13 mouse cellular contexts compared by ENCODE assay signal in the genomic region with DNA sequence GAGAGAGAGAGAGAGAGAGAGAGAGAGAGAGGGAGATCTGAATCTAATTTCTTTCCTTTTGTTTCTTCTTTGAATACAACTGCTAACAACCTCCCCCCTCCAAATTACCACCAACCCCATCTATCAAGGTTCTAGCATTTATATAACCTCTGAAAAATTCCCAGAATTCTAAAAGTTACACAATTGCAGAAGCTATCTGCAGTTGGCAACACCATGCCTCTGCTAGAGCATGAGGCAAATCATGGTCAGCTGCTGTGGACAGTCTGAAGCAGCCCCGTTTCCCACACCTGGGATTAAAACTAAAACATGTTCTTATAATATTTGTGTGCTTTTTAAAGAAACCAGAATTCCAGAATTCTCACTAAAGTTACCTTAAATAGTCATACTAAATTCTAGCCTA. TPM values are rescaled to one million over a fixed set of nuclear protein-coding genes. Genes with fewer than 3 reads are reported as not detected.
A peak's percentile ranks its signal among the peaks of the same experiment; 100 is the strongest.
DNase-seq lines count a peak whose midpoint lies in the region; TF ChIP-seq lines count a peak whose summit lies in the region.
"Had no signal": no experiment of that assay in that cellular context is flagged by ENCODE, and none has a peak within 500 bp of the region (broad histone marks: within the 10 kb centered on the region; RNA-seq: fewer than 3 reads in every experiment).

No protein-coding gene starts in this region.

- DNase-seq in heart, embryonic 10.5 days (ENCODE audit: low spot score): no peak
- no peak for DNase-seq in heart, adult 18-20 months
- no peak for DNase-seq in kidney, adult 2 months
- no peak for DNase-seq in kidney, postnatal 4 days
- DNase-seq in testis, postnatal 10 days (ENCODE audit: low spot score): peak; percentile 8
- DNase-seq in testis, postnatal 14 days (ENCODE audit: low spot score): no peak
- DNase-seq: gastrocnemius, postnatal 14 days; heart, postnatal 14 days had no signal

- H3K4me1 ChIP-seq in heart, embryonic 10.5 days: peaks cover 8% of the 10 kb centered on the region; the same call in 1 of the 2 replicates
- H3K4me1 ChIP-seq in kidney, adult 2 months (ENCODE audit: control insufficient read depth, insufficient read depth, low read length): peaks cover 13% of the 10 kb centered on the region
- H3K4me1 ChIP-seq: embryonic facial prominence, embryonic 12.5 days had no signal

- H3K36me3 ChIP-seq in heart, embryonic 10.5 days: no peaks in the 10 kb centered on the region
- H3K36me3 ChIP-seq in kidney, adult 2 months (ENCODE audit: control insufficient read depth, insufficient read depth, low read length): no peaks in the 10 kb centered on the region
- H3K36me3 ChIP-seq: embryonic facial prominence, embryonic 12.5 days; forebrain, embryonic 15.5 days; heart, embryonic 12.5 days; hindbrain, embryonic 15.5 days had no signal

- no peak overlapping the region for H3K4me3 ChIP-seq in heart, embryonic 10.5 days
- H3K4me3 ChIP-seq in kidney, adult 2 months (ENCODE audit: insufficient read depth, low read depth, low read length): no peak overlapping the region
- H3K4me3 ChIP-seq: embryonic facial prominence, embryonic 12.5 days; forebrain, embryonic 15.5 days; heart, embryonic 12.5 days; hindbrain, embryonic 15.5 days had no signal

- peak overlapping the region; percentile 22; the same call in 1 of the 2 replicates for H3K27ac ChIP-seq in heart, embryonic 10.5 days
- peak overlapping the region; percentile 90; the same call in 1 of the 2 replicates for H3K27ac ChIP-seq in kidney, adult 2 months (ENCODE audit: insufficient read depth, low read depth, low read length)
- H3K27ac ChIP-seq: embryonic facial prominence, embryonic 12.5 days; forebrain, embryonic 15.5 days; hindbrain, embryonic 15.5 days had no signal

- no peak for TF ChIP-seq CTCF in kidney, adult 2 months (conservative IDR thresholded peaks at IDR 0.05; ENCODE audit: insufficient read depth, insufficient read length, low read depth, low read length)

- H3K27me3 ChIP-seq in heart, embryonic 10.5 days (ENCODE audit: insufficient read depth, poor library complexity, severe bottlenecking): no peaks in the 10 kb centered on the region
- H3K27me3 ChIP-seq in kidney, adult 2 months (replicated peaks; ENCODE audit: control insufficient read depth, insufficient read depth, low read length): no peaks in the 10 kb centered on the region
- H3K27me3 ChIP-seq: embryonic facial prominence, embryonic 12.5 days; forebrain, embryonic 15.5 days; heart, embryonic 12.5 days; hindbrain, embryonic 15.5 days had no signal

- 85% methylated on average over 1 of the region's 1 CpGs for WGBS in heart, embryonic 10.5 days
- WGBS in kidney, adult 2 months: 89% methylated on average over 1 of the region's 1 CpGs

- H3K9me3 ChIP-seq in heart, embryonic 10.5 days: no peaks in the 10 kb centered on the region
- H3K9me3 ChIP-seq: embryonic facial prominence, embryonic 12.5 days; forebrain, embryonic 15.5 days; heart, embryonic 12.5 days; hindbrain, embryonic 15.5 days had no signal

- no peak for TF ChIP-seq POLR2A in kidney, adult 2 months (IDR thresholded peaks at IDR 0.05; ENCODE audit: low read depth, low read length)

RNA-seq across cellular contexts. Expression of a gene that starts 27.1 kb away (rescaled TPM):
- polyA plus RNA-seq in heart, embryonic 10.5 days (2016; fragmentation: Nextera tagmentation; extraction: Ambion mirVana): 9.2 and 16.0 TPM in 2 replicates
- 10 to 100 TPM; 11.0 TPM for total RNA-seq in heart, adult 18-20 months (2021)
- 37.4 and 38.9 TPM in 2 replicates for polyA plus RNA-seq in kidney, adult 2 months (2012; rRNA removed)

RNA-seq across cellular contexts. Expression of a gene that starts 35.4 kb away (rescaled TPM):
- not detected in 2 replicates for polyA plus RNA-seq in heart, embryonic 10.5 days (2016; fragmentation: Nextera tagmentation; extraction: Ambion mirVana)
- under 1 TPM; 0.15 to 0.95 TPM for total RNA-seq in heart, adult 18-20 months (2021)
- 0.37 and 3.0 TPM in 2 replicates for polyA plus RNA-seq in kidney, adult 2 months (2012; rRNA removed)
- polyA plus RNA-seq: forebrain, embryonic 11.5 days had no signal

RNA-seq across cellular contexts. Expression of a gene that starts 50.4 kb away (rescaled TPM):
- 40.9 and 43.5 TPM in 2 replicates for polyA plus RNA-seq in heart, embryonic 10.5 days (2016; fragmentation: Nextera tagmentation; extraction: Ambion mirVana)
- 10 to 100 TPM; 28.0 to 30.3 TPM for total RNA-seq in heart, adult 18-20 months (2021)
- 9.0 and 13.8 TPM in 2 replicates for polyA plus RNA-seq in kidney, adult 2 months (2012; rRNA removed)
